Mouse (Mus musculus): ENCODE results near the gene Pax6. TPM values are rescaled to one million over a fixed set of nuclear protein-coding genes. Genes with fewer than 3 reads are reported as not detected.

Pax6 gene
- polyA plus RNA-seq, 1 experiment from 2014 or later: 0.11 TPM

DNA sequence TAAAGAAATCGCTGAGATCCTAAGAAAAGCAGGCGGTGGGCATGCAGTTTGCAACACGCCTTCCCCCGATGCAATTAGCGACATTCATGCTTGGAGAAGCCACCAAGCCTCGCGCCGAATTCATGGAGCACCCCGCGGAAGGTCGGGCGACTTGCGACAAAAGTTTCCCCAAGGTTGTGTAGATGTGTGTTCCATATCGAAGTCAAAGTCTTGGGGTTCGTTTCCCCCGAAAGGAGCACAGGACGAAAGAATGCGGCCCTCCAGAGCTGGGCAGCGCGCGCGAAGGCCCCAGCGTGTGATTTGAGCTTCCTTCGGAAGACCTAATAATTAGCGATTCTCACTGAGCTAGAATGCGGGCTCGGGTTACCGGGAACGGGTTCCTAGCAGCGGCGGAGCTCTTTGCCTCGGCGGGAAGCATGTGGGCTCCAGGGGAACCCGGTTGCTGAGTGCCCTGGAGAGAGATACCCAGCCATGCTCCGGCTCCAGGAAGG, 716 bp downstream of the Pax6 start:
- Histone ChIP-seq H3K27me3 (ENCODE audit: control insufficient read depth, insufficient read depth, low read length) (peaks cover 99% of the 10 kb centered on the region), H3K27ac (replicated peaks; ENCODE audit: low read depth, low read length) (no peak overlapping the region), H3K36me3 (ENCODE audit: control insufficient read depth, insufficient read depth, low read length) (no peaks in the 10 kb centered on the region), H3K4me2 (ENCODE audit: low read depth, severe bottlenecking) (no peak overlapping the region), H3K9ac (ENCODE audit: low read length) (no peak overlapping the region), H3K4me3 (ENCODE audit: low read depth, low read length) (no peak overlapping the region), H3K4me1 (ENCODE audit: control insufficient read depth, insufficient read depth, low read length) (0 out of 2 replicates have a peak, but pooled peaks cover 3% of the 10 kb centered on the region), H3K9me3 (ENCODE audit: control insufficient read depth, low read length) (no peaks in the 10 kb centered on the region)
- ATAC-seq (ENCODE audit: insufficient number of reproducible peaks, low FRiP score, low TSS enrichment, low read depth) (no peak), DNase-seq (ENCODE audit: low spot score) (peak; percentile 64)
- WGBS: under 1% methylated on average over 35 of the region's 35 CpGs

DNA sequence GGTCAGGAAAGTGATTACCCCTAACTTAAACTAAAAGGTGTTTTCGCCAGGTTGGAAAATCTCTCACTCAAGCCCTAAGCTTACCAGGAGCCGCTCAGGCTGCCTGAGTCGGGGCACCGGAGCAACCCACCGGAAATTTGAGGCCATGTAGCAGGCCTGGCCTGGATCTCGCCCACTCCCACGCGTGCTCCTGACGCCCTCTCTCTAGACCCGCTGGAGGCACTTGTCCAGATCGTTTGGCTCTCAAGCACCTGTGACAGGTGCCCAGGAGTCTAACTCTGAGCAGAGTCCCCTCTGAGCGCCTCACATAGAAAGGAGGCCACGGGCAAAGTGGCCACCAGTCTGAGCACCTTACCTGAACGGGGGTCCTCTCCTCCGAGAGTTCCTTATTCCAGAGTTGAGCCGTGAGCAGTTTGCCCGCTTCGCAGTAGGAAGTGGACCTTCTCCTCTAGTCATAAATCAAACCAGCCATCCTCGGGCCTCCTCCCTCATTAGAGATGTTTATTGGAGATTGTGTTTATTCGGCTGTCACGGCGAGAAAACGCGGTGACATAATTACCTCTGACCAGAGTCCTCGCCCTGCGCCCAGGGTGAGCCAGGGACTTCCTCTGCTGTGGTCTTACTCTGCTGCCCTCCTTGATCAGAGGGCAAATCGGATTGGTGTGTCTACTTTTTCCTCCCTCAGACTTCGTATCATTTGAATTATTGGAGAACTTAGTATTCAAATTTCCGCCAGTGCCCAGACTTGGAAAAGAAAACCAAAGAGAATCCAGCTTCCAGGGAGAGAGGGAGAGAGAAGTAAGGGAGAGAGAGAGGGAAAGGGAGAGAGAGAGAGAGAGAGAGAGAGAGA, 1.4 kb downstream of the Pax6 start:
- Histone ChIP-seq H3K9me3 (ENCODE audit: control insufficient read depth, low read length) (no peaks in the 10 kb centered on the region), H3K9ac (ENCODE audit: low read length) (no peak overlapping the region), H3K36me3 (ENCODE audit: control insufficient read depth, insufficient read depth, low read length) (no peaks in the 10 kb centered on the region), H3K27me3 (ENCODE audit: control insufficient read depth, insufficient read depth, low read length) (peaks cover 99% of the 10 kb centered on the region), H3K4me2 (ENCODE audit: low read depth, severe bottlenecking) (no peak overlapping the region), H3K27ac (replicated peaks; ENCODE audit: low read depth, low read length) (no peak overlapping the region), H3K4me1 (ENCODE audit: control insufficient read depth, insufficient read depth, low read length) (peaks cover 9% of the 10 kb centered on the region; the same call in 1 of the 2 replicates), H3K4me3 (ENCODE audit: low read depth, low read length) (no peak overlapping the region)
- DNase-seq (ENCODE audit: low spot score): peak; percentile 50
- no peak for ATAC-seq (ENCODE audit: insufficient number of reproducible peaks, low FRiP score, low TSS enrichment, low read depth)
- WGBS: 1% methylated on average over 29 of the region's 29 CpGs

DNA sequence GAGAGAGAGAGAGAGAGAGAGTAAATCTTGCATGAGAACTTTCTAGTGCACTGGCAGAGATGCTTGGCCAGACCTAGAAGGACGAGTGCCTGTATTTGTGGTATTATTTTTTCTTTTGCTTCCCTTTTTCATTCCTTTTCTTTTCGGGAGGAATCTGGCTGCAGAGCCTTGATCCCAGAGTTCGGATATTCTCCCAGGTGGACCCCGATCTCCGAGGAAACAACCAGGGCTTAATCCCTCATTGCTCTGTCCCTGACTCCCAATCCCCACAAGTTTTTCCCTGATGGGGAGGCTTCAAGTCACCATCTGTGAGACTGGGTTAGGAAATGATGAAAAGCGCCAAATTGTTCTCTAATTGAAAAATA, 2.0 kb downstream of the Pax6 start:
- H3K4me1 ChIP-seq (ENCODE audit: control insufficient read depth, insufficient read depth, low read length): peaks cover 13% of the 10 kb centered on the region; the same call in 1 of the 2 replicates
- DNase-seq (ENCODE audit: low spot score) (no peak), ATAC-seq (ENCODE audit: insufficient number of reproducible peaks, low FRiP score, low TSS enrichment, low read depth) (no peak)
- no peak overlapping the region for H3K4me3 ChIP-seq (ENCODE audit: low read depth, low read length)
- WGBS: 1% methylated on average over 6 of the region's 6 CpGs
- H3K27me3 ChIP-seq (ENCODE audit: control insufficient read depth, insufficient read depth, low read length): peaks cover 98% of the 10 kb centered on the region
- H3K9ac ChIP-seq (ENCODE audit: low read length): no peak overlapping the region
- H3K4me2 ChIP-seq (ENCODE audit: low read depth, severe bottlenecking): no peak overlapping the region
- no peaks in the 10 kb centered on the region for H3K36me3 ChIP-seq (ENCODE audit: control insufficient read depth, insufficient read depth, low read length)
- no peaks in the 10 kb centered on the region for H3K9me3 ChIP-seq (ENCODE audit: control insufficient read depth, low read length)
- no peak overlapping the region for H3K27ac ChIP-seq (replicated peaks; ENCODE audit: low read depth, low read length)

DNA sequence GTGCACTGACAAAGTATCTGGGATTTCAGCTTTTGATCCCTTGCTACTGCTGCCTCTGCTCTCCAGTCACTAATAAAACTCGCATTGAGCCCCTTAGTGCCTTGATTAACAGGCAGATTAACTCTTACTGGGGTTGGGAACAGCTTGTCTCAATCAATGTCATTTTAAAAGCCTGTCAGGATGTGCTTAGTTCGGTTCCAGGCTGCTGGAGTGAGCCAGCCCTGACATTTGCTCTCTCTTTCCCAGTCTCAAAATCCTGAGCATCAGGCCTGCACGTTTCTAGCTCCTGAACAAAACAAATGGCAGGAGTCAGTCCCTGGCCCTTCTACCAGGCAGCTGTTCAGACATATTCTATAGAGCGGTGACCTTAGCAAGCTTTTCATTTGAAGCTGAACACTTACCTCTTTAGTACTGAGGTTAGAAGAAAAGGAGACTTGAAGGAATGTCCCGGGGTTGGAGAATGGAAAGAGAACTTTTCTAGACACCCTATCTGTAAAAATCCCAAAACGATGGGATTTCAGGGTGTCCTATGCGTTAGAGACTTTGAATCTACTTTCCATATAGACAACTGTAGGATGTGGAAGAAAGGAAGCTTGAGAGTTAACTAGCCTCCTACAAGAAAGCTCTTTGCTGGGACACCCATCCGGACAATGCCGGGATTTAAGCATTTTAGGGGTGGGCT, 2.6 kb downstream of the Pax6 start:
- H3K4me3 ChIP-seq (ENCODE audit: low read depth, low read length): no peak overlapping the region
- no peak overlapping the region for H3K9ac ChIP-seq (ENCODE audit: low read length)
- DNase-seq (ENCODE audit: low spot score) (peak; percentile 58), ATAC-seq (ENCODE audit: insufficient number of reproducible peaks, low FRiP score, low TSS enrichment, low read depth) (no peak)
- no peak overlapping the region for H3K4me2 ChIP-seq (ENCODE audit: low read depth, severe bottlenecking)
- peaks cover 98% of the 10 kb centered on the region for H3K27me3 ChIP-seq (ENCODE audit: control insufficient read depth, insufficient read depth, low read length)
- H3K9me3 ChIP-seq (ENCODE audit: control insufficient read depth, low read length): no peaks in the 10 kb centered on the region
- H3K4me1 ChIP-seq (ENCODE audit: control insufficient read depth, insufficient read depth, low read length): peaks cover 18% of the 10 kb centered on the region
- H3K36me3 ChIP-seq (ENCODE audit: control insufficient read depth, insufficient read depth, low read length): no peaks in the 10 kb centered on the region
- 0% methylated on average over 9 of the region's 9 CpGs for WGBS
- H3K27ac ChIP-seq (replicated peaks; ENCODE audit: low read depth, low read length): no peak overlapping the region

DNA sequence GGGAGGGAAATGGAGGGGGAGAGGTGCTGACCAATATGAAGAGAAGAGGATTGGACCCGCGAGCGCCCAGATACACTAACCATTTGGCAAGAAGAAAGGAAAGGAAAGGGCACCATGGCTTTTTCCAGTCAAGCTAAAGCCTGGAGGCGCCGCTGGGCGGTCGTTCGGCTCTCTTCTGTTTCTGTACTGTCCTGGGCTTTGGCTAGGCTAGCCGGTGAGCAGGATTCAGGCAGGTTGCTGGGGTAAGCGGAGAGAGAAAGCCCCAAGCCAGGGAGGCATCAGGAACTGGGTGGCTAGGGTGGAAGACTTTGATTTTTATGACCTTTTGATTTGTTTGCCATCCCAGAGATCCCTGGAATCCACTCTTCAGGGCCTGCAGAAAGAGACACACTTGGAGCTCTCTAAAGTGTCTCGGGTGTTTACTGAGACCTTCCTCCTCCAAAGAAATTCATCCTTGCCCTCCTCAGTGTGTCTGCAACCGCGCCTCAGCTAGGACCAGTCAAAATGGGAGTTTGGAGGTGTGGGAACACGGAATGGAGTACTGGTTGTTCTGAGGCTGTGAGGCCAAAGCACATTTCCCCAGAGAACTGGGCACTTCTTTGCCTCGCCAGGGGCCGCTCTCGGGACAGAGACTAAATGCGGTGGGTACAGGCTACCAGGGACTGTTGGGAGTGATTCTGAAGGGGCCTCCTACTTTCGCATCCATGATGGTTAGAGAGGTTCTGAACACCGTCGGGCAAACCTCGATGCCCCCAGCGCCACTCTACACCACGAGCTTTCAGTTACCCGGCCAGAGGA, 3.3 kb downstream of the Pax6 start:
- Histone ChIP-seq H3K9me3 (ENCODE audit: control insufficient read depth, low read length) (no peaks in the 10 kb centered on the region), H3K36me3 (ENCODE audit: control insufficient read depth, insufficient read depth, low read length) (no peaks in the 10 kb centered on the region), H3K4me3 (ENCODE audit: low read depth, low read length) (no peak overlapping the region), H3K4me2 (ENCODE audit: low read depth, severe bottlenecking) (no peak overlapping the region), H3K27me3 (ENCODE audit: control insufficient read depth, insufficient read depth, low read length) (peaks cover 98% of the 10 kb centered on the region), H3K9ac (ENCODE audit: low read length) (no peak overlapping the region), H3K27ac (replicated peaks; ENCODE audit: low read depth, low read length) (no peak overlapping the region), H3K4me1 (ENCODE audit: control insufficient read depth, insufficient read depth, low read length) (peaks cover 19% of the 10 kb centered on the region)
- 1% methylated on average over 25 of the region's 25 CpGs for WGBS
- DNase-seq (ENCODE audit: low spot score) (peak; percentile 59), ATAC-seq (ENCODE audit: insufficient number of reproducible peaks, low FRiP score, low TSS enrichment, low read depth) (no peak)

DNA sequence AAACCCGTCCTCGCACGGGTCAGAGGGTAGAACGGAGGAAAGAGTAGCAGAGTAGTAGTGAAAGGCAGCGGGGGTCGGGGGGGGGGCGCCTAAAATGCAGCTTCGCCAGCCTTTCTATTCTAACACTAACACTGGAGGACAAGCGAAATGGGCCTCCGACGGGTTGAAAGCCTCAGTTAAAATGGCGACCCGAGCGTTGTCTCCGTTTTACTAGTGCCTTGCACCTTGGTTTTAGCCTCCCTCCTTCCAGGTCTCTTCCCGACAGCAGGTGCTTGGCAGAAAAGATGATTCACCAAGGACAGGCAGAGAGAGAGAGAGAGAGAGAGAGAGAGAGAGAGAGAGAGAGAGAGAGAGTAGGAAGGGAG, 3.9 kb downstream of the Pax6 start:
- H3K4me2 ChIP-seq (ENCODE audit: low read depth, severe bottlenecking): no peak overlapping the region

DNA sequence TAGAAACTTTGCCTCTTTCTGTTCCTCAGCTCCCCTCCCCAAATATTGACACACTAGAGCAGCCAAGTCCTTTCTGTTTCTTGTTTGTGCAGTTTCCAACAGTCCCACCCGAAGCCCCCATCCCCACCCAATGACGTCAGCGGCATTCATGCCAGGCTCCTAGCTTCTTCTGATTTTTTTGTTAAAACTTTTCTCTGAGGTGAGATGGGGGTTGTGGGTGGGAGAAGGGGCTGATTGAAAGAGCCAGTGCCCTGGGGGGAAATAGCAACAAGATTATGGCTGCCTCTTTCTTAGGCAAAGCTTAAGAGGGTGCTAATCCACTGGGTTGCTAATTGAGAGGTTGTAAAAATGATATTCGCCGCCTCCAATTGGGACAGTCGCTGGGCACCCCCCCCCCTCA, 4.4 kb downstream of the Pax6 start:
- DNase-seq (ENCODE audit: low spot score): no peak
- Histone ChIP-seq H3K9me3 (ENCODE audit: control insufficient read depth, low read length) (no peaks in the 10 kb centered on the region), H3K4me2 (ENCODE audit: low read depth, severe bottlenecking) (no peak overlapping the region), H3K4me1 (ENCODE audit: control insufficient read depth, insufficient read depth, low read length) (peaks cover 19% of the 10 kb centered on the region), H3K4me3 (ENCODE audit: low read depth, low read length) (no peak overlapping the region), H3K9ac (ENCODE audit: low read length) (no peak overlapping the region), H3K27me3 (ENCODE audit: control insufficient read depth, insufficient read depth, low read length) (peaks cover 98% of the 10 kb centered on the region), H3K27ac (replicated peaks; ENCODE audit: low read depth, low read length) (no peak overlapping the region), H3K36me3 (ENCODE audit: control insufficient read depth, insufficient read depth, low read length) (no peaks in the 10 kb centered on the region)
- 2% methylated on average over 6 of the region's 6 CpGs for WGBS
- ATAC-seq (ENCODE audit: insufficient number of reproducible peaks, low FRiP score, low TSS enrichment, low read depth): no peak

More for the DNA sequence above, 3.9 kb downstream of the Pax6 start:
- H3K4me3 ChIP-seq (ENCODE audit: low read depth, low read length): no peak overlapping the region
- peaks cover 19% of the 10 kb centered on the region for H3K4me1 ChIP-seq (ENCODE audit: control insufficient read depth, insufficient read depth, low read length)
- no peak overlapping the region for H3K27ac ChIP-seq (replicated peaks; ENCODE audit: low read depth, low read length)
- H3K9me3 ChIP-seq (ENCODE audit: control insufficient read depth, low read length): no peaks in the 10 kb centered on the region
- DNase-seq (ENCODE audit: low spot score) (no peak), ATAC-seq (ENCODE audit: insufficient number of reproducible peaks, low FRiP score, low TSS enrichment, low read depth) (no peak)
- WGBS: under 1% methylated on average over 16 of the region's 16 CpGs
- no peak overlapping the region for H3K9ac ChIP-seq (ENCODE audit: low read length)
- no peaks in the 10 kb centered on the region for H3K36me3 ChIP-seq (ENCODE audit: control insufficient read depth, insufficient read depth, low read length)
- H3K27me3 ChIP-seq (ENCODE audit: control insufficient read depth, insufficient read depth, low read length): peaks cover 98% of the 10 kb centered on the region

DNA sequence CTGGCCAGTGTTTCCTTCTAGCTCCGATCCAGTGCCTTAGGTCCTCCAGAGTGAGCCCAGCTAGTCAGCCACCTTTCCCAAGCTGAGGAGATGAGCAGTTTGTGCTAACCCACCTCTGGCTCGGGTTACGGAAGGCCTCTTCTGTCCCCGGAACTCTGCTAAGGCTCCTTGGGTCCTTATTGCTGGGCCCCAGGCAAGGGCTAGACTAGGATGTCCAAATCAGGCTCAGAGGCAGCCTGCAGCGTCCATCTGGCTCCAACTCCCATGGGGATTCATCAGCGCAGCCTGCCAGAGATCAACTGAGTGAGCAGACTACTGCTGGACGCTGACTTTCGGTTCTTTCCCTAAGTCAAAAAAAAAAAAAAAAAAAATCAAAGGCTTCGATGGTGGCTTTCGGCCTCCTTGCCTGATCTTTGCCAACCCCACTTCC, 4.9 kb downstream of the Pax6 start:
- Histone ChIP-seq H3K4me1 (ENCODE audit: control insufficient read depth, insufficient read depth, low read length) (peaks cover 19% of the 10 kb centered on the region), H3K4me2 (ENCODE audit: low read depth, severe bottlenecking) (no peak overlapping the region), H3K27ac (replicated peaks; ENCODE audit: low read depth, low read length) (no peak overlapping the region), H3K36me3 (ENCODE audit: control insufficient read depth, insufficient read depth, low read length) (no peaks in the 10 kb centered on the region), H3K9ac (ENCODE audit: low read length) (no peak overlapping the region), H3K9me3 (ENCODE audit: control insufficient read depth, low read length) (no peaks in the 10 kb centered on the region), H3K27me3 (ENCODE audit: control insufficient read depth, insufficient read depth, low read length) (peaks cover 97% of the 10 kb centered on the region), H3K4me3 (ENCODE audit: low read depth, low read length) (no peak overlapping the region)
- DNase-seq (ENCODE audit: low spot score) (no peak), ATAC-seq (ENCODE audit: insufficient number of reproducible peaks, low FRiP score, low TSS enrichment, low read depth) (no peak)
- WGBS: 1% methylated on average over 10 of the region's 10 CpGs
